Mouse (Mus musculus): ENCODE measurements around the gene Ndufa13. TPM values are rescaled to one million over a fixed set of nuclear protein-coding genes. Genes with fewer than 3 reads are reported as not detected.
A peak's percentile ranks its signal among the peaks of the same experiment; 100 is the strongest.
"Not testable (repeated sequence)": the region's sequence is repeated elsewhere in the genome, so short reads cannot be mapped to it uniquely, and the experiment has no call there.

Ndufa13 gene
- polyA plus RNA-seq (2012; rRNA removed): 182 and 184 TPM in 2 replicates

- Histone ChIP-seq H3K4me1 (ENCODE audit: control insufficient read depth, insufficient read depth, low read length) (peaks cover 10% of the 10 kb centered on the region), H3K27ac (ENCODE audit: insufficient read depth, low read length) (peak within 1 kb of the TSS; percentile 70), H3K4me3 (ENCODE audit: insufficient read depth, low read length) (peak within 1 kb of the TSS; percentile 73)
- TF ChIP-seq CTCF (IDR thresholded peaks at IDR 0.05; ENCODE audit: extremely low read depth, insufficient read depth, low read length): no peak
- TF ChIP-seq POLR2A (IDR thresholded peaks at IDR 0.05; ENCODE audit: extremely low read depth, insufficient read depth, low read length): no peak
Observed at GRCm38 (mm10) chr8:69902163-69903062, at the start of gene Ndufa13, which contains the start of the genes Tssk6 and Yjefn3. TSS of gene Ndufa13 (minus strand) at chr8:69902558. TSS of gene Tssk6 (plus strand) at chr8:69902184. TSS of gene Yjefn3 (minus strand) at chr8:69902712.

- H3K4me1 ChIP-seq (ENCODE audit: control insufficient read depth, insufficient read depth, low read length): no peaks in the 10 kb centered on the region; the same call in 1 of the 2 replicates
- TF ChIP-seq POLR2A (IDR thresholded peaks at IDR 0.05; ENCODE audit: extremely low read depth, insufficient read depth, low read length) (no peak), CTCF (IDR thresholded peaks at IDR 0.05; ENCODE audit: extremely low read depth, insufficient read depth, low read length) (no peak)
Observed at GRCm38 (mm10) chr8:69950300-69950699, 47.9 kb upstream of the Ndufa13 start.

GRCm38 (mm10) chr8:69942495-69942894 is 40.1 kb upstream of the Ndufa13 start:
- not testable (repeated sequence) for H3K27ac ChIP-seq (ENCODE audit: insufficient read depth, low read length); H3K4me3 ChIP-seq (ENCODE audit: insufficient read depth, low read length); H3K4me1 ChIP-seq (ENCODE audit: control insufficient read depth, insufficient read depth, low read length)

More at GRCm38 (mm10) chr8:69950300-69950699, 47.9 kb upstream of the Ndufa13 start:
- Histone ChIP-seq H3K27ac (ENCODE audit: insufficient read depth, low read length) (no peak overlapping the region), H3K4me3 (ENCODE audit: insufficient read depth, low read length) (no peak overlapping the region)

- no peak for TF ChIP-seq POLR2A (IDR thresholded peaks at IDR 0.05; ENCODE audit: extremely low read depth, insufficient read depth, low read length)
- no peak for TF ChIP-seq CTCF (IDR thresholded peaks at IDR 0.05; ENCODE audit: extremely low read depth, insufficient read depth, low read length)
- Histone ChIP-seq H3K4me1 (ENCODE audit: control insufficient read depth, insufficient read depth, low read length) (no peaks in the 10 kb centered on the region), H3K4me3 (ENCODE audit: insufficient read depth, low read length) (no peak overlapping the region), H3K27ac (ENCODE audit: insufficient read depth, low read length) (no peak overlapping the region)
Observed at GRCm38 (mm10) chr8:69940386-69940785, 38.0 kb upstream of the Ndufa13 start.

- no peak overlapping the region for H3K4me3 ChIP-seq (ENCODE audit: insufficient read depth, low read length)
- no peak overlapping the region for H3K27ac ChIP-seq (ENCODE audit: insufficient read depth, low read length)
- no peaks in the 10 kb centered on the region for H3K4me1 ChIP-seq (ENCODE audit: control insufficient read depth, insufficient read depth, low read length)
- no peak for TF ChIP-seq CTCF (IDR thresholded peaks at IDR 0.05; ENCODE audit: extremely low read depth, insufficient read depth, low read length)
- no peak for TF ChIP-seq POLR2A (IDR thresholded peaks at IDR 0.05; ENCODE audit: extremely low read depth, insufficient read depth, low read length)
Observed at GRCm38 (mm10) chr8:69939633-69940032, 37.3 kb upstream of the Ndufa13 start.

- Histone ChIP-seq H3K4me1 (ENCODE audit: control insufficient read depth, insufficient read depth, low read length) (no peaks in the 10 kb centered on the region), H3K27ac (ENCODE audit: insufficient read depth, low read length) (no peak overlapping the region), H3K4me3 (ENCODE audit: insufficient read depth, low read length) (no peak overlapping the region)
- no peak for TF ChIP-seq CTCF (IDR thresholded peaks at IDR 0.05; ENCODE audit: extremely low read depth, insufficient read depth, low read length)
- TF ChIP-seq POLR2A (IDR thresholded peaks at IDR 0.05; ENCODE audit: extremely low read depth, insufficient read depth, low read length): no peak
Observed at GRCm38 (mm10) chr8:69938245-69938982, 36.1 kb upstream of the Ndufa13 start.

GRCm38 (mm10) chr8:69937466-69937865 is 35.1 kb upstream of the Ndufa13 start:
- no peak overlapping the region for H3K4me3 ChIP-seq (ENCODE audit: insufficient read depth, low read length)
- no peak for TF ChIP-seq CTCF (IDR thresholded peaks at IDR 0.05; ENCODE audit: extremely low read depth, insufficient read depth, low read length)
- H3K27ac ChIP-seq (ENCODE audit: insufficient read depth, low read length): no peak overlapping the region
- H3K4me1 ChIP-seq (ENCODE audit: control insufficient read depth, insufficient read depth, low read length): no peaks in the 10 kb centered on the region

- TF ChIP-seq CTCF (IDR thresholded peaks at IDR 0.05; ENCODE audit: extremely low read depth, insufficient read depth, low read length) (no peak), POLR2A (IDR thresholded peaks at IDR 0.05; ENCODE audit: extremely low read depth, insufficient read depth, low read length) (no peak)
- no peaks in the 10 kb centered on the region for H3K4me1 ChIP-seq (ENCODE audit: control insufficient read depth, insufficient read depth, low read length)
- H3K27ac ChIP-seq (ENCODE audit: insufficient read depth, low read length): no peak overlapping the region; the same call in 1 of the 2 replicates
- no peak overlapping the region for H3K4me3 ChIP-seq (ENCODE audit: insufficient read depth, low read length)
Observed at GRCm38 (mm10) chr8:69936050-69936794, 33.9 kb upstream of the Ndufa13 start.

- H3K4me1 ChIP-seq (ENCODE audit: control insufficient read depth, insufficient read depth, low read length): no peaks in the 10 kb centered on the region
- H3K27ac ChIP-seq (ENCODE audit: insufficient read depth, low read length): no peak overlapping the region
- TF ChIP-seq POLR2A (IDR thresholded peaks at IDR 0.05; ENCODE audit: extremely low read depth, insufficient read depth, low read length) (no peak), CTCF (IDR thresholded peaks at IDR 0.05; ENCODE audit: extremely low read depth, insufficient read depth, low read length) (no peak)
- H3K4me3 ChIP-seq (ENCODE audit: insufficient read depth, low read length): no peak overlapping the region
Observed at GRCm38 (mm10) chr8:69935431-69935830, 33.1 kb upstream of the Ndufa13 start.
